Mouse (Mus musculus) spleen, embryonic (tissue): Measurements from ENCODE around the gene Rassf8.

Experiments
- CTCF ChIA-PET: fragments of 350-600 bp; sonication (Branson Sonifier 250); formaldehyde crosslinking; loops from one replicate; lab custom pipeline; 2022; lab: Charles Lee

Gene Rassf8

GRCm38 (mm10) chr6:145776241-145776640 lies 29.7 kb downstream of the Rassf8 start:
- CTCF ChIA-PET: no interaction called here

DNA sequence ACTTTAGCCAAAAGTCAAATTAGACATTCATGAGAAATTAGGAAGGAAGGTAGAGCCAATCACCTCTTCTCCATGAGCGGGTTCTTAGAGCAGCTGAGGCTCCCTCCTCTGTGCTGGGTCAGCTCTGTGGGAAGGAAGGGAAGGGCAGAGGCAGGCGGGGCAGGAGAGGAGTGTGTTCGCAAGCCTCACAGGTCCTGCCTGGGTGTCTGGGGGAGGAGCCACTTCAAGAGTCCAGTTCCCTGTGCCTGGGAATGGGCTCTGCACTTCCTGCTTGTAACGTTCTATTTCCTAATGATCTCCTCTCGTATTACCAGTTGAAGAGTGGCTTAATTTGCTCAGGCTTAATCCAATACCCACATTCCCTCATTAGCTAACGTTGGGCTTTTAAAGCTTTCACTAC lies 32.8 kb downstream of the Rassf8 start:
- CTCF ChIA-PET: no interaction called here

GRCm38 (mm10) chr6:145780180-145780802 lies 33.7 kb downstream of the Rassf8 start:
- CTCF ChIA-PET: no interaction called here

- CTCF ChIA-PET: no interaction called here
Measured at GRCm38 (mm10) chr6:145781256-145781655, 34.7 kb downstream of the Rassf8 start.

DNA sequence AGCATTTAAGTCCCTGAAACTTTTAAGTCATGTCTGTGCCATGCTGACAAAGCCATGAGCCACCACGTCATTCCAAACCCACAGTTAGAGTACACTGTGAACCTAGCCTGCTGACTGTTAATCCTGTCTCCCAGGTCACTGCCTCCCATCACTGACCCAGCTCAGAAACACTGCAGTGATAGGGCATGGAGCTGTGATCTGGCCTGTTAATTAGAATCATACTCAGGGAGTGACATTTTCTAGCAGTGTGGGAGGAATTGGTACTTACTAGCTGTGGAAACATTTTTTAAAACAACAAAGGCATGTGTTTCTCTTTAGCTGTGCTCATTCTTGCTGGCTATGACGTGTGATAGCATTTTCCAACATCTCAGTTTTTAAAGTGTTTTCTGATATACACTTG lies 35.4 kb downstream of the Rassf8 start:
- CTCF ChIA-PET: no interaction called here

GRCm38 (mm10) chr6:145787311-145787710 lies 40.8 kb downstream of the Rassf8 start:
- CTCF ChIA-PET: no interaction called here

DNA sequence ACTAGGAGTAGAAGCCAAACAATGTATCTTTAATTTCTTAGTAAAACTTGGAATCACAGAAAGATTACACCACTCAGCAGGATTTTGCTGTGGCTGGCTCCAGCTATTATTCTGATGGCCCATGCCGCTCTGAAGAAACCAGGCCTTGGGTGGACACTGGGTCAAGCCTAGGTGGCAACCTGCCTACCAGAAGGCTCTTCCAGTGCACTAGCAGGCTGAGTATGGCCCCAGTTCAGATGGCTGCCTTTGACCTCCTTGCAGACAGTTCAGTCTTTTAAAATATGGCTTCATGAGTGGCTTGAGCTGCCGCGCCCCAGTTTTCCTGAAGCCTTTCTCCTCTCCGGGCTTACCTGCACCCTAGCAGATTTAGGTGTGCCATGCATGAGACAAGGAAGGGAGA lies 43.2 kb downstream of the Rassf8 start:
- CTCF ChIA-PET: no interaction called here

GRCm38 (mm10) chr6:145792373-145792772 lies 45.8 kb downstream of the Rassf8 start:
- CTCF ChIA-PET: interaction anchor here (0.7 kb wide), 1 partner anchor 72 kb away, joined by 4 read pairs; no protein-coding TSS in a partner anchor

DNA sequence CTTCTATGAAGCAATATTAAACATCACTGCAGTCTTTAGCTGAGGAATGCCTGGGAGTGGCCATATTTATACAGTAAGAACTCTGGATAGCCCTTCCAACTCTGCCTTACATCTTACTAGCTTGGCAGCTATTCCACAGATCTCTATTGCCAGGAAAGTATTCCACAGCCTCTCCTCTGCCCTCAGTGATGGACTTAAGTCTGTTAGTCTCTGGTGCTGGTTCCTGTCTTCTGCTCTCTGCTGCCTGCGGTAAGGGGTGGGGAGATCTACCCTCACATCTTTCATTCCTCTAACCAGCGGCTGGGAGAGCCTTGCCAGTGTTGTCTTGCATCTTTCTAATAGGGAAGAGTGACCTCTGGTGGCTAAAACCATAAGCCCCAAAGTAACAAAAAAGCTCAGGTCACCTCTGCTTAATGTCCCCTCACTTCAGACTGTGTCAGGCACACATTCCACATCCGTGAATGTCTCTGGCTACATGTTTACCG lies 46.6 kb downstream of the Rassf8 start:
- CTCF ChIA-PET: interaction anchor here (0.6 to 1.4 kb wide), 3 partner anchors 71 to 433 kb away, joined by 3 to 5 read pairs (median 4); no protein-coding TSS in a partner anchor

DNA sequence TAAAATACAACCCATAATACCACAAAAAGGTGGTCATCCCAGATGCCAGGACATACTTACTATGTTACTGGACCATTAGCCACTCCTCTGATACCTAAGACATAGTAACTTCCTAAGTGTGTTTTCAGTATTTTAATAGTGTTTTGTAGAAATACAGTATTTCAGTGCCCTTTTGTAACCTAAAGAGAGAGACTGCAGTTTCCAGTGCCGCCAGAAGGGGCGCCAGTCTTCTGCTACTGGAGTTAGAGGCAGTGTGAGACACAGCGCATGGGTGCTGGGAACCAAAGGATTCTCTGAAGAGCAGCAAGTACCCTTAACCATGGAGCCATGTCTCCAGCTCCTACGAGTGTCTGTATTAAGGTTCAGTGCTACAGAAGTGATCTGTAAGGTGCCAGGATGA lies 48.1 kb downstream of the Rassf8 start:
- CTCF ChIA-PET: interaction anchor here (0.5 kb wide), 1 partner anchor 338 kb away, joined by 3 read pairs; no protein-coding TSS in a partner anchor

DNA sequence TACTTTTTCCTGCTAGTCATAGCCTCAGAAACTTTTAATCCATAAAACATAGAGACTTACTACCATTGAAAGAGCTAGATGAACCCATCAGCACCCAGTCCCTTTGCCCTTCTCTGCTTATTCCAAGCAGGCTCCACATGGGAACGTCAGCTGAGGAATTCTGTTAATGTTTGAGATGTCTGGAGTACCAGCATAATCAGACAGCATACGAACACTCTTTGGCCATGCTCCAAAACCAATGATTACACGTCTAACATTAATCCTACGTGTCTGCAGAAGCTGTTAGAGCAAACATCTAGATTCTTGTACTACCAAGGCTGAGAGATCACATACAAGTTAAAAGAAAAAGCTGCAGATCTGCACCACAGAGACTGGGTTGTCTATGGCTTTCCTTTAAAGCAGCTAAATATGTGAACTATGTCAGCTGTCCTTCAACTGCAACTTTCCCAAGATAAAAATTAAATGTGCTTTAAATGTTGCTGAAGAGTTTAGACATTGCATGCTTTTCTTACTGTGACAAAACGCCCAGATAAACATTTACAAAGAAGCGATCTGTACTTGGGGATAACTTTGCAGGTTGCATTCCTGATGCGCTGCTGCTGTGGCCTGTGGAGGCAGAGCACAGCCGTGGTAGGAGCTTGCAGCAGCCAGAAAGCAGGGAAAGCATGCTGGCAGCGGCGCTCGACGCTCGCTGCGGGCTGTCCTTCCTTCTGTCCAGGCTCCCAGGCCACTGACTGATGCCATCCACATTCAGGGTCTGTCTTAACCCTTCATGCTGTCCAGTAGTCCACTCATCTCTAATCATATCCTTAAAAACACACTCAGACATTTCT lies 49.9 kb downstream of the Rassf8 start:
- CTCF ChIA-PET: no interaction called here

GRCm38 (mm10) chr6:145797692-145798091 lies 51.1 kb downstream of the Rassf8 start:
- CTCF ChIA-PET: interaction anchor here (0.7 kb wide), 2 partner anchors 437 to 1145 kb away, joined by 4 read pairs; no protein-coding TSS in a partner anchor

GRCm38 (mm10) chr6:145801796-145802488 lies 55.4 kb downstream of the Rassf8 start:
- CTCF ChIA-PET: interaction anchor here (0.6 kb wide), 2 partner anchors 108 to 736 kb away, joined by 6 to 12 read pairs; no protein-coding TSS in a partner anchor

DNA sequence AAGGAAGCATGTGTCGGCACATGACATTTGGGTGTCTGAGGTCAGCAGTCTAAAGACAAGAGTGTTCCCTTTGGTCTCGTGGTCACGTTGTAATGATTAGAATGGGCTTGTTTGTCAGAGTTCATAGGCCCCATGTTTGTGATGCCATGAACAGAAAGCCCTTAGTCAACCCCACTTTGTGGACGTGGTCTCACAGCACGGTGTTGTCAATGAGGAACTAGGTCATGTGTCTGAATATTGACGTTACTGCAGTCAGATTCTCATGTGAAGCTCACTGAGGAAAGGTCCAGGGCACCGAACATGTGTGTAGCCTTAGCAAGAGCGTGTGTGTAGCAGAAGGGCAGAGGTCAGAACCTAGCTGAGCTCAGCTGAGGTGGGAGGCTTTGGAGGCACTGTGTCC lies 56.3 kb downstream of the Rassf8 start:
- CTCF ChIA-PET: no interaction called here

DNA sequence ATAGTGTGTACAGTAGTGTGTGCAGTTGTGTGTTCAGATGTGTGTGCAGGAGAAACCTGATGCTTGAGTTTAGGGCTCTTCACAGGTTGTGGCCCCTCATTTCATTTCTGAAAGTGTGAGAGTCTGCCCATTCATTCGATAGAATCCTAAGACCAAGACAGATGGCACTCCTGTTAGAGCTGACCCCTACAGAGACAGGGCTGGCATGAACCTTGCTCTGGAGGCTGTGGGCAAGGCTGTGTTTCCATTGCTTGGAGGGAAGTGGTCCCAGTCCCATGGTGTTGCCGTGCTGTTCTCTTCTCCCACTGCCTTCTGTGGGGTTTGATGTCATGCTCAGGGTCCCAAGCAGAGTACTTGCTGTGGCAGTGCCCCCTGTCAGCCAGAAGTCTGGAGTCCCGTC lies 57.7 kb downstream of the Rassf8 start:
- CTCF ChIA-PET: no interaction called here

DNA sequence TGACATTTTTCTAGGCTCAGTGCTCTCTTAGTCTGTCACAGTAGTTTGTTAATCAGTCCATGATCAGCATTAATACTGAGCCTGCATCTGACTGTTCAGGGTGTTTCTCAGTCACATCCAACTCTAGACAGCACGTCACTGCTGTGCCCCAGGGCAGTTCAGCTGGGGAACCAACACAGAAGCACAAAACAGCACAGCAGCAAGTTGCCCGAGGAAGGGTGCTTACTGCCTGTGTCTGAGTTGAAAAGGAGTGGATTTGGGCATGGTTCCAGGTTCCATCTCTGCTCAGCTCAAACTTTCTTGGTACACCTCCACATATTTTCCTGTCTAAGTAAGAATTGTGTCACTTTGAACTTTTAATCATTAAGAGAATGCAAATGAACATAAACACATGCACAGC lies 60.2 kb downstream of the Rassf8 start:
- CTCF ChIA-PET: no interaction called here

- CTCF ChIA-PET: no interaction called here
Measured at GRCm38 (mm10) chr6:145807929-145808328, 61.4 kb downstream of the Rassf8 start.

DNA sequence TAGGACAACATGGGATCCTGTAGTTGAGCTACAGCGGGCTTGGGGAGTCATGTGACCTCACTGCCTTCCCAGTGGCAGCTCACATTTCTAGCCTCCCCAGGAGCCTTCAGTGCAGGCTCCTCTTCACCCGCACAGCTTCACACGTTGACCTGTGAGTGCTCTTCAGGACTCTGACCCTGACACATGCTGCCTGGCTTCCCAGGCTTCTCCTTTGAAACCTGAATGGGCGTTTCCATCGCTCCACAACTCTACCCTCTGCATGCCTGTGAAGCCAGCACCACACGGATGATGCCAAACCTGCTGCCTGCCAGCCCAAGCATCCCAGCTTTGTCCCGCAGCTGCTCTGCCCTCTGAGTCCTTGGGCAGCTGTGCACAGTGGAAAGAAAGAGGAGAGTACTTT lies 63.0 kb downstream of the Rassf8 start:
- CTCF ChIA-PET: no interaction called here

DNA sequence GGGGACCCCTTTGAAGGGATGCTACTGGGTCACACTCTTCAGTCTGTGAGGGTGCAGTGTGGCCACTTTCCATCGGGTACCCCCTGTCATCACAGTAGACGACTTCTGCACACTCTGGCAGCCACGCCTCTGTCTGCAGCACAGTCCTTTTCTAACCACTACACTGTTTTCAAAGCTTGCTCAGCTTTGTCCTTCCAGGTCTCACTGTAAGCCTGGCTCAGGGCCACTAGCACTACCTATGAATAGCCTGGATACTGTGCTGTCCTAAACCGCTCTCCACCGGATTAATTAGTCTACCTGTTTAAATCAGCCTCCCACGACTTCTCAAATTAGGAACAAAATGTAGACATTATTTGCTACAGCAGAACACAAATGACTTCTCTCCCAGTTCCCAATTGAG lies 63.5 kb downstream of the Rassf8 start:
- CTCF ChIA-PET: no interaction called here

DNA sequence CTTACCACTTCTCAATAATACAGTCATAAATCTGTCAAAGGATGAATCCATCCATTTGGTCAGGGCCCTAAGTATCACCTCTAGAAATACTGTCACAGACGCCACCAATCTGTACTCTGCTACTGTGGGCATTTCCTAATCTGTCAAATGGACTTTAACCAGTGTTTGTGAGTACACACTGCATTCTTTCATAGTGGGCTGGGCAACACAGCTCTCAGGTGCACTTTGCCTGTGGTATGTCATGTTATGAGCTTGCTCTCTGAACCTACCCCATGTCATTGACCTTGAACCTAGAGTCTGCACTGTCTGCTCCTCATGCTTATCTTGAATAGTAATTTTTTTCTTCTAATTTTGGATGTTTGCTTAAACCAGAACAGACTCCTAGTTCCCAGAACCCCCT lies 64.6 kb downstream of the Rassf8 start:
- CTCF ChIA-PET: no interaction called here

DNA sequence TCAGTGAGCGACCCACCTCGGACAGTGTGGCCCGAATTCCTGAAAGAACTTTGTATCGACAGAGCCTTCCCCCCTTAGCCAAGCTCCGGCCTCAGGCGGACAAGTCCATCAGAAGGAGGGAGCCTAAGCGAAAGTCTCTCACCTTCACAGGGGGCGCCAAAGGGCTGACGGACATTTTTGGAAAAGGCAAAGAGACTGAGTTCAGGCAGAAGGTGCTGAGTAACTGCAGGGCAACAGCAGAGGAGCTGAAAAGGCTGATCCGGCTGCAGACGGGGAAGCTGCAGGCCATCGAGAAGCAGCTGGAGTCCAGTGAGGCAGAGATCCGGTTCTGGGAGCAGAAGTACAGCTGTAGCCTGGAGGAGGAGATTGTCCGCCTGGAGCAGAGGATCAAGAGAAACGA lies 68.7 kb downstream of the Rassf8 start:
- CTCF ChIA-PET: no interaction called here

- CTCF ChIA-PET: no interaction called here
Measured at GRCm38 (mm10) chr6:145819151-145819550, 72.6 kb downstream of the Rassf8 start.
